Mouse (Mus musculus): ENCODE results near the gene Phf8. TPM values are rescaled to one million over a fixed set of nuclear protein-coding genes. Genes with fewer than 3 reads are reported as not detected.

Phf8 gene
- polyA plus RNA-seq, 2 experiments, result 16.4 to 18.9 TPM

- DNase-seq (ENCODE audit: low spot score), result no peak
- no peaks in the 10 kb centered on the region for H3K36me3 ChIP-seq (ENCODE audit: control insufficient read depth, insufficient read depth, low read length)
- no peaks in the 10 kb centered on the region for H3K27me3 ChIP-seq (ENCODE audit: control insufficient read depth, insufficient read depth, low read length)
- no peaks in the 10 kb centered on the region for H3K9me3 ChIP-seq (ENCODE audit: control insufficient read depth, low read length)
- TF ChIP-seq POLR2A (IDR thresholded peaks at IDR 0.05; ENCODE audit: borderline replicate concordance, extremely low read depth, insufficient read depth, insufficient read length), result no peak
- WGBS, result 85% methylated on average over 5 of the region's 5 CpGs
- H3K27ac ChIP-seq (replicated peaks; ENCODE audit: low read depth, low read length), result no peak overlapping the region
- H3K4me3 ChIP-seq (replicated peaks; ENCODE audit: low read length), result no peak overlapping the region
- no peak for ATAC-seq (ENCODE audit: low FRiP score, low read depth)
- H3K4me1 ChIP-seq (ENCODE audit: control insufficient read depth, insufficient read depth, low read length), result no peaks in the 10 kb centered on the region
- no peak overlapping the region for H3K9ac ChIP-seq (ENCODE audit: low read depth, low read length, severe bottlenecking)
- H3K4me2 ChIP-seq (replicated peaks; ENCODE audit: low read depth, low read length, severe bottlenecking), result no peak overlapping the region
These were observed 154.2 kb downstream of the Phf8 start for GRCm38 (mm10) chrX:151674492-151675171.

Other genes starting within 250 kb of the Phf8 start
- 4.8 and 5.3 TPM in 2 replicates for gene Fam120c, start 176.5 kb upstream of the Phf8 start, polyA plus RNA-seq (2012; rRNA removed)
- gene Fam120c, start 176.5 kb upstream of the Phf8 start, polyA plus RNA-seq (2014; fragmentation: Nextera tagmentation; extraction: Ambion mirVana), result 4.0 and 5.2 TPM in 2 replicates